Mouse (Mus musculus): ENCODE results near the gene Prox1.

GRCm38 (mm10) chr1:190155751-190156150 lies 14.8 kb downstream of the Prox1 start:
- TF ChIP-seq POLR2A (IDR thresholded peaks at IDR 0.05; ENCODE audit: insufficient read depth, low read depth, low read length) (no peak), CTCF (IDR thresholded peaks at IDR 0.05; ENCODE audit: insufficient read depth, low read depth, low read length) (no peak)

Measured in olfactory bulb, adult 2 months (tissue).